Mouse (Mus musculus): ENCODE measurements around the gene Tradd.

Tradd gene

DNA sequence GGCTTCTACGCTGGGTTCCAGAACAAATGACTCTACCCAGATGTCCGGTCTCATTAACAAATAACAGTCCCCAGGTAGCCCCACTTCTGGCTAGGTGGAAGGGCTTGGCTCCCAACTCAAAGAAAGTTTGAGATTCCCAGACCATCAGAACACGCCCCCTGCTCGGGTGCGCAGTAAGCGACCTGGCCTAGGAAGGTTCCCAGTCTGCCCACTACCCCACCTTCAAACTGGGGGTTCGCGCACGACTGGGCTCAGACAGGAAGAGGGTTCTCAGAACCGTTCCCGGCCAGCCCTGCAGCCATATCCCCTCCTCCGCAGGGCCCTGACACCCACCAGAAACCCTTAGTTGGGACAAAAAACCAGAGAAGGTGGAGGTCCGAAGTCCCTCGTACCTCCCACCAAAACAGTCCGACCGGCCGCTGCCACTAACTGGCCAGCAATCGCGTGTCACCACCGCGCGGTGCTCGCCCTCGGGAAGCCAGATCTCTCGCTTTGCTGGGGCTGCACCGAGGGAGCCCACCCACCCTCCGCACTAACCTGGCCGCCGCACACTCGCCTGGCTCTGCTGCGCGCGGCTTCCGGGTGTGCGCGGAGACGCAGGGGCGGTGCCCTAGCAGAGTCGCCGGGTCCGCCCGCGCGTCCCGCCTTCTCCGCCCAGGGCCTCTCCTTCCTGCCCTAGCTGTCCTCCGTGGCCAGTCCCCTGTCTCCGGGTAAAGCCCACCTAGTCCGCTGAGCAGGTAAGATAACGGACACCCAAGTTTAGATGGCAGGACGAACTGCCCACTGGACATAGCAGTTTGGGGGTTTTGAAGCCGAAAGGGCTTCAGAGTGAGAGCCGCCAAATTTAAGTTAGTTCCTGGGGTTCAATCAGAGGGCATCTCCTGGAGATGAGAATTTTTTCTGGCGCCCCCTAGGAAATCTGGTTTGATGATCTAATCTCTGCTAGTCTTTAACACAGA lies at the start of gene Tradd, which contains the start of gene Fbxl8:
TSS of gene Tradd (minus strand) at position 586 of the 959 bp plus-strand sequence.
TSS of gene Fbxl8 (plus strand) at position 625 of the 959 bp plus-strand sequence.
- DNase-seq (ENCODE audit: low read depth, low spot score): no peak

DNA sequence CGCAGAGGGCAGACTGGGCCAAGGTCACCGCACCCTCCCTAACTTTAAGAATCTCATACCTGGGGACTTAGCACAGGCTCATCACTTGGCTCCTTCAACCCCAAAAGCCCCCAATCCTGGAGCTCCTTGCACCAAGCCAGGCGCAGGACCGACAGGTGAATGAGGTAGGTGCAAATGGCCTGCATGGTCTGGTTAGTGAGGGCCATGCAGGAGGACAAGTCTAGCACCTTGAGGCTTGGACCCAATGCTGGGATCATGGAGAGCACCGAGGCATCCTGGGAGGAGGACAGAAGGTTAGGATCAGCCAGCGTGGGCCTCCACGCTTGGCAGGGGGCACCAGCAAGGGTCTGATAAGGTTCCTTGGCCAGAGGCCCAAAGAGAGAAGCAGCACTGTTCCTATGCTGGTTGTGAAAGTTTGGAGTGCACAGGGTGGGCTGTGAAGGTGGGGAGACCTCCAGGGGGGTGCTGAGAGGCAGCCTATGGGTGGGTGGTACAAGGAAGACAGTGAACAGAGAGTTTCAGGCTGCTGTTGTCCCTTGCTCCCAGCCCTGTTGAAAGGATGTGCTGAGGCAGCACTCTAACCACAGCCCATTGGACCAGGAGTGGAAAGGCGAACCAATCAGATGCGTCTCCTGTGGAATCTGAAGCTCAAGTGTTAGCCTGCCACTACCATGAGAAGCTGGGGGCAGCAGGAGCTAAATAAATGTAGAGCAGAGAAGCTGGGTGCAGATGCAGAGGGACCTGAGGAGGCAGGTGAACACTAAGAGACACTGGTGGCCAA lies 49.4 kb upstream of the Tradd start:
- DNase-seq (ENCODE audit: low read depth, low spot score): no peak

- no peak for DNase-seq (ENCODE audit: low read depth, low spot score)
Measured at GRCm38 (mm10) chr8:105312891-105313481, 48.6 kb upstream of the Tradd start.

GRCm38 (mm10) chr8:105311718-105312117 lies 47.3 kb upstream of the Tradd start:
- no peak for DNase-seq (ENCODE audit: low read depth, low spot score)

DNA sequence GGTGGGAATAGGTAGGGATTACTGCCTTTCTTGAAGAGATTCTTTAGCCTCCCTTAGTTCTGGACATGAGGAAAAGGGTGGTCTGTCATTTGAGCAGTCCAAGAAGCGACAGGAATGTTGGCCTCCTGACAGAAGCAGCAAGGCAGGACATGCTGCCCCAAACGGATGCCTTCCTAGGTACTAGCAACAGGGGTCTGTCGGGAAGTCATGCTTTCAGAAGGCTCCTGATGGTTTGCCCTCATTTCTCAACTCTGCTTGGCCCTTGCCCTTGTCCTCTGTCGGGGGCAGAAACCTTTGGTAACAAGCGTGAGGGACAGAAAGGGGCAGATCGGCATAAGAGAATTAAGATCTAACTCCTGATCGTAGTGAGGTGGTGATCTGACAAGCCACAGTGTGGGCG lies 45.7 kb upstream of the Tradd start:
- no peak for DNase-seq (ENCODE audit: low read depth, low spot score)

DNA sequence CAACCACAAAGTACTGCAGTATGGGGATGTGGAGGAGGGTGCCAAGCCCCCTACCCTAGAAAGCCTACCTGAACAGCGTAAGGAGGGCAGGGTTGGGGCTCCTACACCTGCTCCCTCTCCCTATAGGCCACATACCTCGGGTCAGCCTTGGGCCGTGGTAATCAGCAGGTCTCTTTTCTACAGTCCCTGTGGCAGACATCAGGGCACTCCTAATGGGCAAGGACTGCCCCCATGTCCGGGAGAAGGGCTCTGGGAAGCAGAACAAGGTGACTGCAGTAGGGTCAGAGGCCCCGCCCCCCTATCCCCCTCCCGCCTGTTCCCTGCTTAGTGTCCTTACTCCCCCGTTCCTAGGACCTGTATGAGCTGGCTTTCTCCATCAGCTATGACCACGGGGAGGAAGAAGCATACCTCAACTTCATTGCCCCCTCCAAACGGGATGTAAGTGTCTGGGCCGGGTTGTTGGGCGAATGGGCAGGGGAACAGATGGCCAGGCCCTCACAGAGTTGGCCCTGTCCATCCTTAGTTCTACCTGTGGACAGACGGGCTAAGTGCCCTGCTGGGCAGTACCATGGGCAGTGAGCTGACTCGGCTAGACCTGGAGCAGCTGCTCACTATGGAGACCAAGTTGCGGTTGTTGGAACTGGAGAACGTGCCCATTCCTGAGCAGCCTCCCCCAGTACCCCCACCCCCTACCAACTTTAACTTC lies 44.9 kb upstream of the Tradd start:
- DNase-seq (ENCODE audit: low read depth, low spot score): no peak

DNA sequence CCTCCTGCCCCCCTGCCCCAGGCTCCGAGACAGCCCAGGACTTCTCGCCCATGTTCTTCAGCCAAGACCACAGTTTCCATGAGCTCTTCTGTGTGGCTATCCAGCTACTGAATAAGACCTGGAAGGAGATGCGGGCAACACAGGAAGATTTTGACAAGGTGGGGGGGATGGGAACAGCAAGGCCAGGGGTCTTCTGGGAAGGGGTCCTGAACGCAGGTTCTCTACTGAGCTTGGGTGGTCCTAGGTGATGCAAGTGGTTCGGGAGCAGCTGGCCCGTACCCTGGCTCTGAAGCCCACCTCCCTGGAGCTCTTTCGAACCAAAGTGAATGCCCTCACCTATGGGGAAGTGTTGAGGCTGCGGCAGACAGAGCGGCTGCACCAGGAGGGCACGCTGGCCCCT lies 44.0 kb upstream of the Tradd start:
- DNase-seq (ENCODE audit: low read depth, low spot score): no peak

GRCm38 (mm10) chr8:105307670-105308069 lies 43.3 kb upstream of the Tradd start:
- no peak for DNase-seq (ENCODE audit: low read depth, low spot score)

DNA sequence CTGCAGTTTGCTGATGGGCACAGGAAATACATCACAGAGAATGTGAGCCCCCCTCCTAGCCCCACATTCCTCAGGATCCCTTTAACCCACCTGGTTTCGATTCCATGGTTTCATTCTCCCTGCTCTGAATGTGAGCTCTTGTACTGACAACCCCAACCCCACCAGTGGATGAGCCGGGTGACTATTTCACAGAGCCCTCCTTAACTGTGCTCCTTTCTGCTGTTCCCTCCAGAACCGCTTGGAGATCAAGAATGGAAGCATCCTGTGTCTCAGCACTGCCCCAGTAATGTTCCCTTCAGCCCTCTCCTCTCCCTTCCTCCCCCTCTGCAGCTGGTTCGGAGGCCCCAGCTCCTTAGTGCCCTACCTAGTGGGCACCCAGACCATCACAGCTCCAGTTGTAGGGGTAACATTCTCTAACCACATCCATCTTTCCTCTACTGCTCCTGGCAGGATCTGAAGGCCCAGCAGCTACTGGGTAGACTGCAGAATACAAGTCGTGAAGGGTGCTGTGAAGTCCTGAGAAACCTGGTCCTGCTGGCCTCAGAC lies 41.8 kb upstream of the Tradd start:
- DNase-seq (ENCODE audit: low read depth, low spot score): no peak

DNA sequence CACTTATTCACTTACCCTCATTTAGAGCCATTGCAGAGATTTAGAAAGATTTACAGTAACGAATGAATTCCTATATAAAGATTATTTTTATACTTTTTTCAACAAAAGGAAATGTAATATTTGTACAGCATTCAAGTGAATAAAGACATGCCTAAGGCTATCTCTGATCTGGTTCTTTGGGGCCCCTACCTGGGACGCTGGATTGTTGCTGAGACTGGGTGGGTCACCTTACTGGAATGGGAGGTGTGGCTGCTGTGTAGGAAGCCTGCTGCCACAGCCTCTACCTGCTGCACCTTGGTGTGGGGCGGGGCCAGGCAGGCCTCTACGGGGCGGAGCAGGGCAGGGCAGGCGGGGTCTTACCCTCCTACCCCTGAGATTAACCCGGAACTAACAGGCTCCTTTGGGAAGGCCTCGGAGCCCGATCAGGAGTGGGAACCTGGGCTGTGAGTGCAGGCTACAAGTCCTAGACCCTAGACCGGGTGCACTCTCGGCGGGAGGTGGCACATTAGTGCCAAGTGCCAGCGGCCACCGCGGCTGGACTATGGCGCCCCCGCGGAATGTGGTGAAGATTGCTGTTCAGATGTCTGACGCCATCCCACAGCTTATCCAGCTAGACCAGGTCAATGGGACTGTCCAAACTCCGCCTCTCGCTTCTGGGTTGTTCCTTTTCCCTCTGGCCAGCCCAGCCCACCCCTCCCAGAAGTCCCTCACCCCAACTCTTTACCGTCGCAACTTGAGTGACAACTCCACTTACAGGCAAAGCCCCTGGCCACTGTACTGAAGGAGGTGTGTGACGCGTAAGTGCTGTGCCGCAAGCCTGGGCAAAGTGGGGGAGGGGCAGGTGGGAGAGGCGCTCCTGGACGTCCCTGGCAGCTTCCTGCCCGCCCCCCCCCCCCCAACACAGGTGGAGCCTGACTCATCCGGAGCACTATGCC lies 41.1 kb upstream of the Tradd start, which contains the start of gene Elmo3:
TSS of gene Elmo3 (plus strand) at position 391 of the 935 bp plus-strand sequence.
- DNase-seq (ENCODE audit: low read depth, low spot score): no peak

- no peak for DNase-seq (ENCODE audit: low read depth, low spot score)
Measured at GRCm38 (mm10) chr8:105304325-105305210, 40.2 kb upstream of the Tradd start.

DNA sequence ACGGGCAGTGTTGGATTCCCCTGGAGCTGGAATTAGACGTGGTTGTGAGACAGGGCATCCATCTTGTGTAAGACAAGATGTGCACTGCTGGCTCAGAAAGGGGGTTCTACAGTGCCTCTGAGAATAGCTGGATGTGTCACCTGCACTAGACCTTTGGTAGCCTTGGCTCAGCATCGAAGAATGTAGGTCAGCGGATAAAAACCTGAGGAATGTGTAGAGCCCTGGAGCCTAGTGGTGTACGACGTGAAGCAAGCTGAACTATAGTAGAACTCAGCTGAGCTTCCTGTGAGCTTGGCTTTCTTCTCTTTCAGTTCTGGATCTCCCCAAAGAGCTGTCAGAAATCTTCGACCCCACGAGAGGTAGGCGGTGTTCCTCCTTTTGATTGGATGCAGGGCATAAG lies 39.5 kb upstream of the Tradd start:
- no peak for DNase-seq (ENCODE audit: low read depth, low spot score)

DNA sequence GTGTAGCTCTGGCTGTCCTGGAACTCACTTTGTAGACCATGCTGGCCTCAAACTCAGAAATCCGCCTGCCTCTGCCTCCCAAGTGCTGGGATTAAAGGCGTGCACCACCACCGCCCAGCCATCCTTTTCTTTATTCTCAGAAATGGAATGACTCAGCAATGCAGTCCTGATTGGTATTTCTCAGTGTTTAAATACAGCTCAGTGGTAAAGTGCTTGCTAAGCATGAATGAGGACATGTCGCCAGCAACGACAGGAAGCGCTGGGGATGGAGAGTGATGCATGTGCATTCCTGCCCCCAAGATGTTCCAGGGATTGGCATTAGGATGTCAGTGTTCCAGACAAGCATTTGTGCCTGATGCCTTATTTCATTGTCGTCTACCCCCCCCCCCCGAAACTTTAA lies 39.0 kb upstream of the Tradd start:
- DNase-seq (ENCODE audit: low read depth, low spot score): no peak

- no peak for DNase-seq (ENCODE audit: low read depth, low spot score)
Measured at GRCm38 (mm10) chr8:105299962-105300361, 35.6 kb upstream of the Tradd start.

DNA sequence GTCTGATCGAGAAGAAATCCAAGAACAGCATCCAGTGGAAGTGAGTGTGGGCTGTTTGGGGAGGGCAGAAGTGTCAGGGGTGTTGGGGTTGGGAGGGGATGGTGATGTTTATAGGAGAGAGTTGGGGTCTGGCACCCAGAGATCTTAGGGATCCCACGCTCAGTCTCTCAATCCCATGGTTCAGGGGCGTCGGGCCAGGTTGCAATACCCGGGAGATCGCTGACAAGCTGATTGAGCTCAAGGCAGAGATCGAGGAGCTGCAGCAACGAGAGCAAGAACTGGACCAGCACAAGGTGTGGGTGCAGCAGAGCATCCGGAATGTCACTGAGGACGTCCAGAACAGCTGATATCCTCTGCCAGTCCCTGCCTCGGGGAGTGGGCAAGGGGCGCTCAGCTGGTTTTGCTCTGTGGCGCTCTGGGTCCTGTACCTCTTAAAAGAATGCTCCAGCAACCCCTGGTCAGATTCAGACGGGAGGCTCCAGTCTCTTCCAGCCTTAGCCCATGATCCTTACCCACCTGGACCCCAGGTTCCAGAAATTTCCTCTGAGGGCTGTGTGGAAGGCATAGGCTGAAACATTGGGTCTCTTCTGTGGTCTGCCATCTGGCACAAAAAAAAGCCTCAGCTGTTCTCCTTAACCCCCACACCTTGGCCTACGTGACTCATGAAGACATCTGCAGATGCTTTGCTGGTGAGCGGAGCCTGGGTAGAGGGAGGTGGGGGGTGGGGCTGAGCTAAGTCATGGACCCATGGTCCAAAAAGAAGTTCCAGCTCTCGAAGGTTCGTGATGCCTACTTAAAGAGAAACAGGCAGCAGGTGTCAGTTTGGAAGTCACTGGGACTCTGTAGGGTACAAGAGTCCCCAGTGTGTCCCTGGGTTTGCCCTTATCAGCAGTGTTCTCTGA lies 34.2 kb upstream of the Tradd start:
- DNase-seq (ENCODE audit: low read depth, low spot score): no peak

DNA sequence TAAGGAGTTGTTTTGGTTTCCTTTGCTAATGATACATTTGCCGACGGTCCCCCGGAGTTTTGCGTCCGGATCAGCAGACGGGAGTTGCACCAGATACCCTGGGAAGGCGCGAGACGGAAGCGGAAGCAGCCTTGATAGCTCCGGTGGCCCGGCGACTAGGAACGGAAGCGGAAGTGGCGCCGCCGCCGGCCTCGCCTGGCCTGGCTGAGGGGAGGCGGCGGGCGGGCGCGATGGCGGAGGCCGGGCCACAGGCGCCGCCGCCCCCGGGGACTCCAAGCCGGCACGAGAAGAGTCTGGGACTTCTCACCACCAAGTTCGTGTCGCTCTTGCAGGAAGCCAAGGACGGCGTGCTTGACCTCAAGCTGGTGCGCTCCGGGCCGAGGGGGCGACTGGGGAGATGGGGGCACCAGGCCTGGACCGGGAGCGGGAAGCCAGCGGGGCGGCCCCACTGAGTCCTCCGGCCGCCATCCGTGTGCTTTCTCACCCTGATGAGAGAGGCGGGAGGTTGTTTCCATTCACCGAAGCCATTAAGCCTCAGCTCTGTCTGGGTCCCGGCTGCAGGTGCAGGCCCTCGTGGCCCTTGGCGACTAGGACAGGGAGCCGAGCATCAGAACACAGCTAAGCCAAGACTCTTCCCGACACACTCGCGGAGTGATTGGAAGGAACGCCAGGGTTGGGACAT lies 33.2 kb upstream of the Tradd start, which contains the start of gene E2f4:
TSS of gene E2f4 (plus strand) at position 153 of the 682 bp plus-strand sequence.
- peak; percentile 80 for DNase-seq (ENCODE audit: low read depth, low spot score)

DNA sequence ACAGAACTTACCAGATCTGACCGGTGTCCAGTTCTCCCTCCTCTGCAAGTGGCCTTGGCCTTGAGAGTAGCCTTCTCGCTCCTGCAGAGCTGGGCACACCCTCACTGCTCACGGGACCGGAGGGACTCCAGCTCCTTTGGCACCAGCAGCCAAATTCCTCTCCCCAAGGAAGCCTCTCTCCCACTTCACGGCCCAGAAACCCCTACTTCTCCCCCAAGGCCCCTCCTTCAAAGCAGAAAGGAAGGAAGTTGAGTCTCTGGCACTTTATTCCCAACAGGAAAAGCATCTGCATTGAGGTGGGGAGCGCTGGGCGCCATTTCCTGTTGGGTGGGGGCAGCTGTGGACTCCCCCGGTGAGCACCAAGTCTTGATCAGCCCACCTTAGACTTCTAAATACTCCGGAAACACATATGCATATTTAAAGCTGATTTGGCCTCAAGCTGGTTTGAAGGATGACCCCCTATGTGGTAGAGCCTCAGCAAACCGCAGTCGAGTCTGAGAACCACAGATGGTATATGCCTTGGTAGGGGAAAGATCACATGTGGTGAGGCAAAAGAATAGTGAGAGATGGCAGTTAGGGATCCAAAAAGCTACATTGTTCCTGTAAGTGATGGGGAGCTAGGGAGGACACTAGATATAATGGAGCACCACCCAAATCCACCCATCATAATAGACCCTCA lies 31.6 kb upstream of the Tradd start, which contains the start of gene Exoc3l:
TSS of gene Exoc3l (minus strand) at position 207 of the 679 bp plus-strand sequence.
- no peak for DNase-seq (ENCODE audit: low read depth, low spot score)

Data from retina, postnatal 7 days (tissue).